Mouse (Mus musculus): ENCODE data around the gene Rtbdn.
"Not testable (repeated sequence)": the region's sequence is repeated elsewhere in the genome, so short reads cannot be mapped to it uniquely, and the experiment has no call there.

The Rtbdn gene

GRCm38 (mm10) chr8:84946528-84947240, at the start of gene Rtbdn:
Gene Rtbdn (plus strand): TSS chr8:84946991.
- DNase-seq (ENCODE audit: low spot score): no peak

GRCm38 (mm10) chr8:84901071-84901470, 45.7 kb upstream of the Rtbdn start:
- no peak for DNase-seq (ENCODE audit: low spot score)

GRCm38 (mm10) chr8:84901752-84902151, 45.0 kb upstream of the Rtbdn start, which contains the start of gene Klf1:
Gene Klf1 (plus strand): TSS chr8:84901928.
- peak; percentile 41 for DNase-seq (ENCODE audit: low spot score)

GRCm38 (mm10) chr8:84902367-84902919, 44.3 kb upstream of the Rtbdn start:
- DNase-seq (ENCODE audit: low spot score): no peak

GRCm38 (mm10) chr8:84902920-84903661, 43.7 kb upstream of the Rtbdn start:
- peak; percentile 96 for DNase-seq (ENCODE audit: low spot score)

GRCm38 (mm10) chr8:84904351-84904750, 42.4 kb upstream of the Rtbdn start:
- DNase-seq (ENCODE audit: low spot score): no peak

- no peak for DNase-seq (ENCODE audit: low spot score)
These were observed 39.8 kb upstream of the Rtbdn start for GRCm38 (mm10) chr8:84907037-84907436.

GRCm38 (mm10) chr8:84907493-84907892, 39.3 kb upstream of the Rtbdn start:
- no peak for DNase-seq (ENCODE audit: low spot score)

GRCm38 (mm10) chr8:84907979-84908378, 38.8 kb upstream of the Rtbdn start:
- not testable (repeated sequence) for DNase-seq (ENCODE audit: low spot score)

GRCm38 (mm10) chr8:84908421-84909161, 38.2 kb upstream of the Rtbdn start, which contains the start of gene Dnase2a:
Gene Dnase2a (plus strand): TSS chr8:84908560.
- peak; percentile 97 for DNase-seq (ENCODE audit: low spot score)

GRCm38 (mm10) chr8:84909162-84909767, 37.5 kb upstream of the Rtbdn start:
- no peak for DNase-seq (ENCODE audit: low spot score)

- no peak for DNase-seq (ENCODE audit: low spot score)
These were observed 36.8 kb upstream of the Rtbdn start for GRCm38 (mm10) chr8:84909949-84910348.

GRCm38 (mm10) chr8:84910551-84910950, 36.2 kb upstream of the Rtbdn start:
- DNase-seq (ENCODE audit: low spot score): no peak

- no peak for DNase-seq (ENCODE audit: low spot score)
These were observed 34.9 kb upstream of the Rtbdn start for GRCm38 (mm10) chr8:84911854-84912253.

- DNase-seq (ENCODE audit: low spot score): no peak
These were observed 34.4 kb upstream of the Rtbdn start for GRCm38 (mm10) chr8:84912391-84912790.

GRCm38 (mm10) chr8:84912895-84913501, 33.8 kb upstream of the Rtbdn start:
- DNase-seq (ENCODE audit: low spot score): peak; percentile 83

GRCm38 (mm10) chr8:84913502-84913900, 33.3 kb upstream of the Rtbdn start:
- no peak for DNase-seq (ENCODE audit: low spot score)

GRCm38 (mm10) chr8:84913960-84914359, 32.8 kb upstream of the Rtbdn start:
- DNase-seq (ENCODE audit: low spot score): no peak

GRCm38 (mm10) chr8:84915269-84915668, 31.5 kb upstream of the Rtbdn start:
- DNase-seq (ENCODE audit: low spot score): no peak

- no peak for DNase-seq (ENCODE audit: low spot score)
These were observed 29.0 kb upstream of the Rtbdn start for GRCm38 (mm10) chr8:84917781-84918180.

GRCm38 (mm10) chr8:84918646-84919045, 28.1 kb upstream of the Rtbdn start:
- DNase-seq (ENCODE audit: low spot score): no peak

Measured in testis, postnatal 10 days (tissue).